Mouse (Mus musculus) macrophage (primary cell): ENCODE results near the gene Nxn. TPM values are rescaled to one million over a fixed set of nuclear protein-coding genes. Genes with fewer than 3 reads are reported as not detected.
"Not testable (repeated sequence)": the region's sequence is repeated elsewhere in the genome, so short reads cannot be mapped to it uniquely, and the experiment has no call there.

Source experiments
- H3K27ac ChIP-seq: fragments of 350-480 bp; formaldehyde crosslinking; 2 replicates; pipeline ENCODE4 v1.9.0; 2021
- H3K36me3 ChIP-seq: fragments of 350-480 bp; formaldehyde crosslinking; 2 replicates; pipeline ENCODE4 v1.9.0; 2021; ENCODE audit errors: inconsistent target
- H3K4me3 ChIP-seq: fragments of 350-480 bp; formaldehyde crosslinking; 2 replicates; pipeline ENCODE4 v1.9.0; 2021; ENCODE audit errors: inconsistent target
- H3K79me2 ChIP-seq: fragments of 350-480 bp; formaldehyde crosslinking; 2 replicates; pipeline ENCODE4 v1.9.0; 2021; ENCODE audit errors: inconsistent target
- WGBS: methylation state at CpG from one replicate; pipeline ENCODE4 v1.1.7; 2026; ENCODE audit warnings: inconsistent platforms; ENCODE audit not compliant: missing documents; 5-methylcytosine and 5-hydroxymethylcytosine counted together
- polyA plus RNA-seq: library from polyadenylated mRNA; stranded (reverse); fragments of 250-400 nt; gene quantifications from 3 replicates; pipeline ENCODE4 v1.2.4, GENCODE M21; 2018; ENCODE audit warnings: inconsistent platforms

Nxn gene
- polyA plus RNA-seq, 1 experiment from 2014 or later: 0.37 TPM

GRCm38 (mm10) chr11:76211595-76211994 lies 187.3 kb downstream of the Nxn start:
- H3K79me2 ChIP-seq, H3K27ac ChIP-seq, H3K4me3 ChIP-seq: not testable (repeated sequence)
- peaks cover 14% of the 10 kb centered on the region; the same call in 1 of the 2 replicates for H3K36me3 ChIP-seq
- 91% methylated on average over 1 of the region's 6 CpGs for WGBS

GRCm38 (mm10) chr11:76210228-76210985 lies 188.5 kb downstream of the Nxn start:
- Histone ChIP-seq H3K36me3 (peaks cover 14% of the 10 kb centered on the region; the same call in 1 of the 2 replicates), H3K27ac (no peak overlapping the region), H3K79me2 (no peaks in the 10 kb centered on the region), H3K4me3 (no peak overlapping the region)
- 85% methylated on average over 13 of the region's 13 CpGs for WGBS

Other genes starting within 250 kb of the Nxn start
- 40.3 to 55.9 TPM (median 45.5 TPM) in 3 replicates for gene Vps53, start 219.5 kb downstream of the Nxn start, polyA plus RNA-seq
- 1.5 to 6.1 TPM (median 2.5 TPM) in 3 replicates for gene Fam57a, start 219.5 kb downstream of the Nxn start, polyA plus RNA-seq
- gene Dbil5, start 181.5 kb downstream of the Nxn start, polyA plus RNA-seq: not detected in 3 replicates
- 3.1 to 12.0 TPM (median 3.1 TPM) in 3 replicates for gene Gemin4, start 181.5 kb downstream of the Nxn start, polyA plus RNA-seq
- gene Mrm3, start 155.4 kb downstream of the Nxn start, polyA plus RNA-seq: 3.0 to 9.3 TPM (median 4.1 TPM) in 3 replicates
- 50.3 to 72.9 TPM (median 66.8 TPM) in 3 replicates for gene Glod4, start 155.4 kb downstream of the Nxn start, polyA plus RNA-seq
- gene Timm22, start 7.8 kb upstream of the Nxn start, polyA plus RNA-seq: 19.2 to 30.1 TPM (median 23.7 TPM) in 3 replicates
- gene Abr, start 223.2 kb upstream of the Nxn start, polyA plus RNA-seq: 100 to 138 TPM (median 115 TPM) in 3 replicates